Mouse (Mus musculus): ENCODE measurements around the gene Atad1.
A peak's percentile ranks its signal among the peaks of the same experiment; 100 is the strongest.
"Not testable (repeated sequence)": the region's sequence is repeated elsewhere in the genome, so short reads cannot be mapped to it uniquely, and the experiment has no call there.

Gene Atad1

DNA sequence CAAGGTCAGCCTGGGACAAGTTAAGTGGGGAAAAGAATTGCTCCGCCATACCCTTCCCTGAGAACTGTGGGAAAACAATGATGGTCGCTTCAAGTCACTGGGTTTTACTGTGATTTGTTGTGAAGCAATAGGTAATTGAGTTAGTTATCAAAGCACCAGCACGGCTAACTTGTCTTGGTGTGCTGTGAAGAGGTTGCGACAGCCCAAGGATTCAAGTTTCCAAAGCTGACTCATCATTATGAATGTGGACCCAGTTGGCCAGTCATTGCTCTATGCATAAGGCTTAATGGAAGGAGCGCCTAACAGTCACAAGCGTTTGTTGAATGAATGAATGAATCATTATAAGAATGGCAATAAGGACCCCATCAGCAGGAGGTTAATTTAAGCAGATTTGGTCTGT, 12.8 kb upstream of the Atad1 start:
- no peak for DNase-seq (ENCODE audit: extremely low read depth, insufficient read length, low spot score)

DNA sequence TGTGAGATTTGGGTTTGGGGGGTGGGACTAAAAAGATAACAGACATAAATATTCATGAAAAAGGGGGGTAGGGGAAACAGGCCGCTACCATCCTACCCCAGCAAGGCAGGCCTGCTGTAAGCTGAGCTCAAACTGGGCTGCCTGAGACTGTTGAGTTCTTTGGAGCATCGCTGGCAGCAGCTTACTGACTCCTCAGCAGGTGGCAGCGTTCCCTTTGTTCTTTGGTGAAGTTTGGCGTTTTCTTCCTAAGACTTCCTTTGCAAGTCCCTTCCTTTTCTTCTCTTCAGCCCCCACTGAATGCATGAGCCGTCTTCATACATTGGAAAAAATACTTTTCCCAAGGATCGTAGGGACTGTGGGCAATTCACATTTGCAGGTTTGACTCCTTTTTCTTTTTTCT, 9.8 kb upstream of the Atad1 start:
- DNase-seq (ENCODE audit: extremely low read depth, insufficient read length, low spot score), result no peak

GRCm38 (mm10) chr19:32740641-32741345, 1.2 kb upstream of the Atad1 start:
- no peak for DNase-seq (ENCODE audit: extremely low read depth, insufficient read length, low spot score)

DNA sequence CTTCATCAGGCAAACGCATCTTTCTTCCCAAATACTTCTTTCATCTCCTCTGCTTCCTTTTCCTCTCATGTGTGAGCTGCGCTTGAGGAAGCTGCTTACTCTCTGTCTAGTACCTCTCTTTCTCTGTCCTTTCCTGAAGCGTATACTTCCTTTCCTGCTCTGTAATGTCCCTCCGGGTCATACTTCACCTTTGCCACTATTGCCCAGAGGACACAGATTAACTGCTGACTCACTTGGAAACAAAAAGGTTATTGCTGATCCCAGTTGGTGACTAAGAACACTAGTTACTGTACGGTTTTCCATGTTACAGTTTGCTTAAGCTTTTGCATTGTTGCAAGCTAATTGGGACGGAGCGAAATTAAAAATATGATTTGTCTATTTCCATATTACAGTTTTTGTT, 1.7 kb downstream of the Atad1 start:
- no peak for DNase-seq (ENCODE audit: extremely low read depth, insufficient read length, low spot score)

DNA sequence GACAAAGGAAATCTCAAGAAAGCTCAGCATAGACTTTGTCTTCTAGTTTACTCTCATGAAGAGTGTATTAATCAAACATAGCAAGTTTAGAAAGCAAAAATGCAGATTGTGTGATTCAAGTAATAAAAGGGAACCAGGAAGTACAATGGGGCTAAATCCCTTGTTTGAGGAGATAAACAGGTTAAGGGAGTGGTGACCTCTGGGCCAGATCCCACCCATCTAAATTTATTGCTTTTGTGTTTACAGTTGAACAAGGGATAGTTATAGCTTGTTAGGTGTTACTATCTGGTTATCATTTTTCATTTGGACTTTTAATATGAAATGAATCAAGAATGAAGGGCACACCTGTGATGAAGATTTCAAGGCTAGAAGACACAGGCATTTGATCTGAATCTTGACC, 6.7 kb downstream of the Atad1 start:
- DNase-seq (ENCODE audit: extremely low read depth, insufficient read length, low spot score), result no peak

DNA sequence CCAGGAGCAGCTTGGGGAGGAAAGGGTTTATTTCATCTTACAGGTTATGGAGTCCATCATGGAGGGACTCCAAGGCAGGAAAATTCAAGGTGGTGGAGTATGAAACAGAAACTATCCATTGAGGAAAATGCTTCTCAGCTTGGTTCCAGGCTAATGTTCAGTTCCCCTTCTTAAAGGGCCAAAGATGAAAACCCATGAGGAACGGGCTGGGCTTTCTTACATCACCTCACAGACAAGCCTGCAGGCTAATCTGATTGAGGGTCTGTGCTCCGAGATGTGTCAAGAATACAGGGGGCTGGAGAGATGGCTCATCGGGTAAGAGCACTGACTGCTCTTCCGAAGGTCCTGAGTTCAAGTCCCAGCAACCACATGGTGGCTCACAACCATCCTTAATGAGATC, 9.8 kb downstream of the Atad1 start:
- DNase-seq (ENCODE audit: extremely low read depth, insufficient read length, low spot score), result no peak

GRCm38 (mm10) chr19:32726451-32727325, 12.9 kb downstream of the Atad1 start:
- no peak for DNase-seq (ENCODE audit: extremely low read depth, insufficient read length, low spot score)

GRCm38 (mm10) chr19:32723817-32724216, 15.8 kb downstream of the Atad1 start:
- DNase-seq (ENCODE audit: extremely low read depth, insufficient read length, low spot score), result no peak

DNA sequence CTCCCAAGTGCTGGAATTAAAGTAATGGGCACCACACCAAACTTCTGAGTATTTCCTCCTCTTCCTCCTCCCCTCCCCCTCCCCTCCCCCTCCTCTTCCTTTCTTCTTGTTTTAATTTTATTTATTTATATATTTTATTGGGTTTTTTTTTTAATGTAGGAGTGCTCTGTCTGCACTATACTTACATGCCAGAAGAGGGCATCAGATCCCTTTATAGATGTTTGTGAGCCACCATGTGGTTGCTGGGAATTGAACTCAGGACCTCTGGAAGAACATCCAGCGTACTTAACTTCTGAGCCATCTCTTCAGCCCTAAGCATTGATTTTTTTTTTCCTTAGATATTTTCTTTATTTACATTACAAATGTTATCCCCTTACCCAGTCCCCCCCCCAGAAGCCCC, 19.3 kb downstream of the Atad1 start:
- DNase-seq (ENCODE audit: extremely low read depth, insufficient read length, low spot score), result no peak

GRCm38 (mm10) chr19:32717590-32717989, 22.0 kb downstream of the Atad1 start:
- no peak for DNase-seq (ENCODE audit: extremely low read depth, insufficient read length, low spot score)

GRCm38 (mm10) chr19:32715681-32716080, 23.9 kb downstream of the Atad1 start:
- DNase-seq (ENCODE audit: extremely low read depth, insufficient read length, low spot score), result no peak

- peak; percentile 23 for DNase-seq (ENCODE audit: extremely low read depth, insufficient read length, low spot score)
Measured at GRCm38 (mm10) chr19:32715201-32715600, 24.4 kb downstream of the Atad1 start.

- no peak for DNase-seq (ENCODE audit: extremely low read depth, insufficient read length, low spot score)
Measured at GRCm38 (mm10) chr19:32713471-32713870, 26.1 kb downstream of the Atad1 start.

GRCm38 (mm10) chr19:32712588-32713042, 27.0 kb downstream of the Atad1 start:
- no peak for DNase-seq (ENCODE audit: extremely low read depth, insufficient read length, low spot score)

GRCm38 (mm10) chr19:32711761-32712541, 27.6 kb downstream of the Atad1 start:
- peak; percentile 90 for DNase-seq (ENCODE audit: extremely low read depth, insufficient read length, low spot score)

- DNase-seq (ENCODE audit: extremely low read depth, insufficient read length, low spot score), result no peak
Measured at GRCm38 (mm10) chr19:32710288-32710687, 29.3 kb downstream of the Atad1 start.

- no peak for DNase-seq (ENCODE audit: extremely low read depth, insufficient read length, low spot score)
Measured at GRCm38 (mm10) chr19:32708996-32709395, 30.6 kb downstream of the Atad1 start.

DNA sequence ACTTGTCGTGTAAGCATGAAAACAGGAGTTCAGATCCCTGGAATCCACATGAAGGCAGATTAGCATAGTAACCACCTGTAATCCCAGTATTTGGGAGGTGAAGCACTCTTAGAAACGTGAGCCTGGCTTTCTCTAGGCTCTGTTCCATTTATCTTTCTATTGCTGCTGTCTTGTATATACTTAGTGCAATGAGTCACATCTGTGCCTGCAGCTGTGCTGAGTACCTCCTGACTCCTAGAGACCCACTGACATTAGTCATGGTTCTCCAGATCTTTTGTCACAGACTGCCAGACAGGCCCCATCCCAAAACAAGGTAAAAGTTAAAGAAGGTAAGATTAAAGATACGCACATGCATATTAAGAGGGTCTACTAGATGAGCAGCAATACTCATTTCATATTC, 37.4 kb downstream of the Atad1 start:
- DNase-seq (ENCODE audit: extremely low read depth, insufficient read length, low spot score), result no peak

DNA sequence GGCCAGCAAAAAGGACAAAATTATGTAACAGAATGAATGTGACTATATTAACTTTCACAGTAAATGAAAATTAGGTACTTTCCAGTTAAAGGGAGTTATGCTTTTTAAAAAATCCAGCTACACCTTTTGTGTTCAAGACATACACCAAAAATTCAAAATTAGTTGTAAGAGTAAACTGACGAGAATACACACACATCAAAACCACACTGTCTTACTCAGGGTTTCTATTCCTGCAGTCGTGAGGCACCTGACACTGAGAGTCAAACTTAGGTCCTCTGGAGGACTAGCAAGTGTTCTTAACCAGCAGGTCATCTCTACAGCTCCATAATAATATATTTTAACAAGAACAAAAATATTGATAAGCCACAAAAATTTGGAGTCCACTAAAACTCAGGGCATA, 42.9 kb downstream of the Atad1 start:
- no peak for DNase-seq (ENCODE audit: extremely low read depth, insufficient read length, low spot score)

- DNase-seq (ENCODE audit: extremely low read depth, insufficient read length, low spot score), result peak; percentile 17
Measured at GRCm38 (mm10) chr19:32689724-32690123, 49.9 kb downstream of the Atad1 start.

DNA sequence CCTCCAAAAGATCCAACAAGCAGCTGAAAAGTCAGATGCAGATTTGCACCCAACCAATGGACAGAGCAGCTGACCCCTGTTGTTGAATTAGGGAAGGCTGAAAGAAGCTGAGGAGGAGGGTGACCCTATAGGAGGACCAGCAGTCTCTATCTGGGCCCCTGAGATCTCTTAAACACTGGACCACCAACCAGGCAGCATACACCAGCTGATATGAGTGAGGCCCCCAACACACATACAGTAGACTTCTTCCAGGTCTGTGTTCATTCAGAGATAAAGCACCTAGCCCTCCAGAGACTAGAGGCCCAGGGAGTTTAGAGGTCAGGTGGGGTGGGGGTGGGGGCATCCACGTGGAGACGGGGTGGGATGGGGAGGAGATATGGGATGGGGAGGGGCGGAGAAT, 51.4 kb downstream of the Atad1 start:
- not testable (repeated sequence) for DNase-seq (ENCODE audit: extremely low read depth, insufficient read length, low spot score)

Measured in 3134 (cell line).